Mouse (Mus musculus) adrenal gland, postnatal 36 days (tissue): ENCODE results near the gene Zswim9. TPM values are rescaled to one million over a fixed set of nuclear protein-coding genes. Genes with fewer than 3 reads are reported as not detected.

ENCODE experiments used
- DNase-seq, 2 experiments: peaks; one replicate each; pipeline ENCODE4 v3.0.0; 2021; ENCODE audit warnings: mixed read lengths in 1 of 2
- total RNA-seq, 2 experiments: library from RNA; stranded (reverse); gene quantifications; 2 replicates each; pipeline ENCODE4 v1.2.3; 2021

Gene Zswim9
- total RNA-seq, 2 experiments from 2014 or later, result 7.1 to 8.4 TPM

DNA sequence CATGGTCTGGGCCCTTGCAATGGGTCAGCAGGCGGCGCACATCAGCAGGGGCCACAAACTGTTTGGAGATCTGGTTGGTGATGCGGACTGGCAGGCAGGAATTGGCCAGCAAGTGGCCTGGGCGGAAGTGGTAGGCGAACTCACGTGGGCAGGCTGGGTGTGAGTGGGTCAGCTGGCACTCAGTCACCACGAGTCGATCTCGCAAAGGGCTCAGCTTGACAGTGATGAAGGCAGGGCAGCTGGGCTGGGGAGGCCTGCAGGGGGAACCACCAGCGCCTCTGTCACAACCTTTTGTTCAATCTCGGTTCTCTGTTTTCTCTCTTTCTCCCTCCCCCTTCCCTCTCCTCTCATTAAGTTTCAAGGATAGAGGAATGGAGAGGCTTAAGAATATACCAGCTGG lies 9.1 kb downstream of the Zswim9 start:
- DNase-seq, result no peak

DNA sequence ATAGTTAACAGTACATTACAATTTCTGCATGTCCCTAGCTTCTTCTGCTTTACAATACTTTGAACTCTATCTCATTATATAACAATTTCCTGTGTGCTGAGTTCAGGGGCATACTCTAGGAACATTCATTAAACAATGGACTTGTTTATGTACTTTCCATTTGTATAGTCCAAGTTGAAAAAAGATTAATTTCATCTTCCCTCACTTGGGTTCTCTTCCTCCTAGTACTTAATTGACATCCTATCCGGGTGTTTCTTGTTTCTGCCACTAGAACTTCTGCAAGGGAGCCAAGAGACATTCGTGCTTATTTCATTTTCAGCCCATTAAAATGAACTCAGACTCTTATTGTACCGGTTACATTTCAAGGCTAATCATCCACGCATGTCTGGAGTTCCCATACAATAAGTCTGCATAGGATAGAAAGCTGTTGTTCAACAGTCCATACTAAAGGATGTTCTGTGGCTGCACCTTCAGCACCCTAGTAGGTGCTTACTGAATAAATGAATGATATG lies 9.7 kb downstream of the Zswim9 start:
- DNase-seq, result no peak

DNA sequence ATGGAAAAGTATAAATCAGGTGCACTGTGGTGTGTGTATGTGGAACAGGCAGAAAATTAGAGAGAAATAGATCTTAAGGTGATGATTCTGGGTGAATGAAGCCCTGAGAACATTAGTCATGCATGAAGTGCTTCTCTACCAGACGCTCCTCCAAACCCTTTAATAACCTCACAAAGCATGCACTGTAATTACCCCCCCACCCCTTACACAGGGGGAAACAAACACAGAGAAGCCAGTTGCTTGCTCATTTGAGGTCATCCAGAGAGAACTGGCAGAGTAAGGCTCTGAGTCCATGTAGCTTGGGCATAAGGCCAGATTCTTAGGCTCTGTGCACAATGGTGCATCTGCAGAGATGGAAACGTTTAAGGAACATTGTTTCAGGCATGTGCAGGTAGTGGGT lies 14.1 kb downstream of the Zswim9 start:
- no peak for DNase-seq

DNA sequence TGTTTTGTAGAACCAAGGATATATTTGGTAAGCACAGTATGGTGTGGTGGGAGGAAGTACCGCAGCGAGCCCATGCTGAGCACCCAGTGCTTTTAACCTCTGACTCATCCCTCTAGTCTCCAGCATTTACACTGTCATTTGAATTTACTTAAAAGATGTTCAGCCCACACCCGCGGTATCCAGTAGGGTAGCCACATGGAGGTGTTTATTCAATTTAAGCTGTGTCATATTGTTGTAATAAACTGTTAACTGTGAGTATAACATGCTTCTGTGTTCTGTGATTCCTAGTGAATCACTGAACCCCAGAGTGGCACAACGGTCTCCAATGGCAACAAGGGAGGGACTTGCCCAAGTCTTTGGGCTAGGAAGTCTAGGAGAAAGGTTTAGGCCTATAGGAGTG lies 14.7 kb downstream of the Zswim9 start:
- DNase-seq, result no peak

DNA sequence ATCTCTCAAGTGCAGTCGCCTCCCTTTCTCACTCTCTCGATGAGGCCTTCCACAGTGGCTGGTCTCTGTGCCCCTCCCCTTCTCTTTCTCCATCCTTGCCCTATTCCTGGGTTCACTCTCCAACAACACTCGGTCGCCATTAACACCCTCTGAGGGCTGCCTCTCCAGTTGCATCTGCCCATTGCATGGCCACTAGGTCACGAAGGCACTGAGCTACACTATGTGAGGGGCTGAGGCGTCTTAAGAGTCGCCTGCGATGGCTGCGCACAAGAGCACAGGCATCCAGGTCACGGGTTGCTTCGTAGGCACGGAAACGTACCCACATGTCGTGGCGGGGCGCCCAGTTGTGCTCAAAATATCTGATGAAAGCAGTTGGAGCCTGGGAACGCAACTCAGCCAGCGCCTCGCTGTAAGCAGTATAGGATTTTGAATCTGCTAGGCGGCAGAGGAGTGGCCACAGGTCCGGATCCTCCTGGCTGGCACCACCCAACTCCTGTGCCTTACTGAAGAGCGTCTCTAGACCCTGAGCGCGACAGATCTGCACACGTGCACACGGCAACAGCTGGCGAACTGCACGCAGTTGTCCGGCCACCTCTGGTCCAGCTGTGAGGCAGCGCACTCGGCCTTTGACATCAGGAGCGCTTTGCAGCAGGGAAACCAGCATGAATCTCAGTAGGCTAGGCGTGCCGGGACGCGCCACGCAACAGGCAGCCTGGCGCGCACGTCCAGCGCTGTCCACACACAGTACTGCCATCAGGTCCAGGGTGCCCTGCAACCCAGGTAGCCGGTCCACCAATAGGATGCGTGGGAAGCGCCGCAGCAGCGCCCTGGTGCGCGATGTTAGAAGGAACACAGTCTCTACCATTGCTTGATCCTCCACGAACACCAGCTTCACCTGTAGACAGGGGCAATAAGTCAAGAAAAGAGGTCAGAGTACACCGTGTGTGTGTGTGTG lies 17.5 kb downstream of the Zswim9 start:
- no peak for DNase-seq

DNA sequence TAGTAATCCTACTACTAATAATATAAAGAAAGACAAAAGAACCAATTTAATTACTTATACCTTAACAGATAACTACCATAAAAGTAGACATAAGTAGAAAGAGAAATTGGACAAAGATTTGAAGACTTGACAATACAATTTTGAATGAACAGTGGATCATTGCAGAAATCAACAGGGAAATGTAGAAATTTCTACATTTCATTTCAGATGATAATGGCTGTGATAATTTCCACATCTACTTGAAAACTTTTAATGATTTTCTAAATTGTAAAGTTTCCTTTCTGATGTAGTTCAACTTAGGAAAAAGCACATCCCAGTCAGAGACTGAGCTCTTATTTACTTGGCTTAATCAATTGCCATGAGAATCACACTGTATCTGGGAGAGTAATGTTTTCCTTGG lies 65.8 kb downstream of the Zswim9 start, which contains the start of gene Vmn1r89:
Gene Vmn1r89, plus strand, starts transcription at position 301 of the 400 bp plus-strand sequence.
- no peak for DNase-seq

Other genes starting within 250 kb of the Zswim9 start
- gene Chmp2a, start 243.9 kb downstream of the Zswim9 start, total RNA-seq, result 100 to 1,000 TPM; 178 to 225 TPM
- gene Ube2m, start 240.4 kb downstream of the Zswim9 start, total RNA-seq, result 100 to 1,000 TPM; 173 to 178 TPM
- gene Mzf1, start 224.0 kb downstream of the Zswim9 start, total RNA-seq, result 1 to 10 TPM; 1.8 to 2.9 TPM
- gene Vmn1r85, start 183.5 kb downstream of the Zswim9 start, total RNA-seq, result not detected
- not detected for gene Vmn1r86, start 158.8 kb downstream of the Zswim9 start, total RNA-seq
- not detected for gene Vmn1r87, start 138.6 kb downstream of the Zswim9 start, total RNA-seq
- gene Vmn1r88, start 119.2 kb downstream of the Zswim9 start, total RNA-seq, result under 1 TPM; 0.03 to 0.17 TPM
- not detected for gene Vmn1r89, start 65.7 kb downstream of the Zswim9 start, total RNA-seq
- gene Lig1, start 1.4 kb downstream of the Zswim9 start, total RNA-seq, result 10 to 100 TPM; 12.3 to 12.8 TPM
- gene Pla2g4c, start 45.9 kb upstream of the Zswim9 start, total RNA-seq, result under 1 TPM; 0.16 to 0.46 TPM
- gene Cabp5, start 119.4 kb upstream of the Zswim9 start, total RNA-seq, result not detected
- gene Bsph1, start 172.1 kb upstream of the Zswim9 start, total RNA-seq, result not detected